Mouse (Mus musculus) lung, postnatal 0 days (tissue): ENCODE data around the gene Ocrl.

Experiments used
- CTCF ChIP-seq: IDR thresholded peaks from 2 replicates; pipeline ENCODE4 v1.5.1; 2016; ENCODE audit warnings: antibody characterized with exemption, mild to moderate bottlenecking
- EP300 ChIP-seq: IDR thresholded peaks from 2 replicates; pipeline ENCODE4 v1.6.1; 2016; ENCODE audit warnings: antibody characterized with exemption, mild to moderate bottlenecking, control low read depth

DNA sequence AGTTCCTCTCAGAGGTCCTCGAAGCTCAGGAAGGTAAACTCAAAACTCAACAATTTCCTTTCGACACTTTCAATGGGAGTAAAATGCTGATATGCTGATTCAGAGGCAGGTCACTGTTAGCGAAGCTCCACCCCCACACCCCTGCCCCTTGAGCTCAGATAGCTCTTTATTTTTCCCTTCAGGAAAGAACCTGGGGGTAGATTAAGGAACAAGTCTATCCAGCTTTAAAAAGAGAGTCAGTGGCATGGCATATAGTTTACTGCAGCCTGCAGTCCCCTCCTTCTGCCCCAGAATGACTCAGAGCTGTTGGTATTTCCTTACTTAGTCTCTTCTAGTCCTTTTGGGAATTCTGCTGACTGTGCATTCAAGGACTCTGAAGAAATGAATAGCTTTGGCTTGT is 18.3 kb downstream of the Ocrl start:
- TF ChIP-seq CTCF (no peak), EP300 (peak; percentile 35; the same call in 1 of the 2 replicates)
